Mouse (Mus musculus) 416B (cell line): ENCODE results near the gene Nkap.
A peak's percentile ranks its signal among the peaks of the same experiment; 100 is the strongest.
"Not testable (repeated sequence)": the region's sequence is repeated elsewhere in the genome, so short reads cannot be mapped to it uniquely, and the experiment has no call there.

Experiments used
- DNase-seq: peaks from one replicate; pipeline ENCODE4 v3.0.0; 2011; ENCODE audit warnings: low read depth

Gene Nkap

DNA sequence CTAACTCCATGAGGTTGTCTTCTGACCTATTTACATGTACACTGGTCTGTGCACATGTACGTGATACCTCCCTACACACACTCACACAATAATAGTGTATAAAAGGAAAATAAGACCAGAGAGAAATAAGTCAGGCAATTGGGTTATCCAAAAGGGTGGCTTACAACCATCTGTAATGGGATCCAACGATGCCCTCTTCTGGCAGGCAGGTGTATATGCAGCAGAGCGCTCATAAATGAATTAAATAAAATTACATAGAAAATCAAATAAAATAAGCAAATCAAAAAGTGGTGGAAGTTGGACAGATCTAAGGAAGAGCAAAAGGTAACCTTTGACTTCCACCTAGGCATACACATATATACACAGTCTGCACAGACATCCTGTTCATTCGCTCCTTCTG is 31.2 kb downstream of the Nkap start:
- peak; percentile 44 for DNase-seq

DNA sequence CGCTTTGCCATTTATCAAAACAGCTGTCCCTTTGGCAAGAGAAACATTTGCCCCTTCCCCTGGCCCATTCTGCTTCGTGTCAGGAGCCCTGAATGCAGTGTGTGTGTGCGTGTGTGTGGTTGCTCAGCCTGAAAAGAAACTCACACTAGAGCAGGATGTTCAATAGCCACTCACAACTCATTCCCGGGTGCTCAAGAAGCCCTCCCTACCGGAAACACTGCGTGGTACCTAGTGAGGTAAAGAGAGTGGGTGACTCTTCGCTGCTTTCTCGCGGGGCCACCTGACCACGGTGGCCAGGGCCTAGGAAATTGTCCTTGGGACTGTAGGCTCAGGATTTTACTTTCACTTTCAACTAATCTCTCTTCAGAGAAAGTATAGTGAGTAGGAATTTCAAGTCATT is 34.6 kb downstream of the Nkap start:
- DNase-seq: peak; percentile 31

DNA sequence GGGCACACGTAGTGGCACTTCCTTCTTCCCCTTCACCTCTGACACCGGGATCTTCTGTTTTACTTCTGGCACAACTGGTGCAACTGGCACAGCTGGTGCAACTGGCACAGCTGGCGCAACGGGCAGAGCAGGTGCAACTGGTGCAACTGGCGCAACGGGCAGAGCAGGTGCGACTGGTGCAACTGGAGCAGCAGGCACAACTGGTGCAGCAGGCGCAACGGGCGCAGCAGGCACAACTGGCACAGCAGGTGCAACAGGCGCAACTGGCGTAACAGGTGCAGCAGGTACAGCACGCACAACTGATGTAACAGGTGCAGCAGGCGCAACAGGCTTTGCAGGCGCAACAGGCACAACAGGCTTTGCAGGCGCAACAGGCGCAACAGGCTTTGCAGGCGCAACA is 36.5 kb downstream of the Nkap start:
- no peak for DNase-seq

DNA sequence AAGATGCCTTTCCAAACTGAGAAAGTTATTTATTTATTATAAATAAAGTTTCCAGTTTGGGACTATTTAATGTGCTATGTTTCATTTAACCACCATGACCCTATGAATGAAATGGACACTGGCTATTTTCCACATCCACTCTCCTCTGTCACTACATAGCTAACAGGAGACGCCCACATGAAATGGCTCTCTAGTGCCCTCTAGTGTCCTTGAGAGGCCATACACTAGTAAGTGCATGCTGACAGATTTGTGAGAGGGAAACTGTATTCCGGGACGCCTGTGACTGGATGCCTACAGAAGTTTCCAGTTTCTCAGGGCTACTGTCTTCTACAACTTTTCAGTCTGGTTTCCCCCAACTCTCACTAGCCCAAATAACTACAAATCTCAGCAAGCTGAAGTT is 40.5 kb downstream of the Nkap start:
- peak; percentile 76 for DNase-seq

DNA sequence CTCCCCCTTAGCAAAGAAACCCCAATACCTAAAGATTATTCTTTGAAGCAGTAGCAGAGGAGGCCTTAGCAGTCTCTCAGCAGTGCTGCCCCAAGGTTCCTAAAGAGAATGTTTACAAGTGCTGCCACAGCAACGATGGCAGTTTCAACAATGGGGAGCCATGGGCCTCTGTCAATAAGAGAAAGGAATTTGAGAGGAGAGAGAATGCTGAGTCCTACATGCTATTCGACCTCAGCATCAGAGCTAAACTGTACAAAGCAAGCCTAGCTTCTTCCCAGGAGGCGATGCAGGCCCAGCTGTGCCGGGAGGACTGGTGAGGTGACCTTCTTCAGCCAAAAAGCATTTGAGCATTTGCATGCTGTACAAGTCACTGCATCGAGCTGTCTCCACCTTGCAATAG is 42.1 kb downstream of the Nkap start, which contains the start of gene Akap14:
Akap14 (minus strand) TSS at position 101 of the 400 bp plus-strand sequence.
- no peak for DNase-seq

DNA sequence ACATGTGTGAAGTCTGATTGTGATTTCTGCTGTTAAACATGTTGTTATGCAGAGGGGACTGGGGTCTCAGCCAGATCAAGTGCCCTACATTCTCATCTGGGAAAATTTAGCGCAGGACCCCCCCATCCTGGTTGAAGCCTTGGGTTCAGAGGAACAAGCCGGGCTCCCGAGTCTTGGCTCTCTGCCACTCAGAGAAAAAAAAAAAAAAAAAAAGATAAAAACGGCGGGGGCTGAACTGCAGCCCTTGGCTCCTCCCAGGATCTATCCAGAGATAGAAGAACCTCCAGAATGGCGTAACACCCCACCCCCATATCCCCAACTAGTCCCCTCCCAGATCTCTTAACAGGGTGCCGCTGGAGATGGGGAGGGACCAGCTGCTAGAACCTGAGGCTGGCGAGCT is 57.8 kb downstream of the Nkap start:
- not testable (repeated sequence) for DNase-seq

DNA sequence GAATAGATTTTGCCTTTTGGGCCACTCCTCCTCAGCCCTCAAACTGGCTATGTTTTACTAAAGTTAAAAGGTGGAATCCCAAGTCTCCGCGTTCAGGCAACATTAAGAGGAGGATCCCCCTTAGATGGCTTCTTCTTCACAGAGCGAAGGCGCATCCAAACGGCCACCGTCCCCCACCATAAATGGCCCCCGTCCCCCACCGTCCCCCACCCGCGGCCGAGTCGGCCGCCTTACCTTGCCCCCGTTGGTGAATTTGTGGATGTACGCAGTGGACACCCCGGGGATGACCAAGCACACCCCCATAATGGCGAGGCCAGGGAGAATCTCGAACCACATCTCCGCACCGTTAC is 64.1 kb downstream of the Nkap start:
- DNase-seq: no peak

DNA sequence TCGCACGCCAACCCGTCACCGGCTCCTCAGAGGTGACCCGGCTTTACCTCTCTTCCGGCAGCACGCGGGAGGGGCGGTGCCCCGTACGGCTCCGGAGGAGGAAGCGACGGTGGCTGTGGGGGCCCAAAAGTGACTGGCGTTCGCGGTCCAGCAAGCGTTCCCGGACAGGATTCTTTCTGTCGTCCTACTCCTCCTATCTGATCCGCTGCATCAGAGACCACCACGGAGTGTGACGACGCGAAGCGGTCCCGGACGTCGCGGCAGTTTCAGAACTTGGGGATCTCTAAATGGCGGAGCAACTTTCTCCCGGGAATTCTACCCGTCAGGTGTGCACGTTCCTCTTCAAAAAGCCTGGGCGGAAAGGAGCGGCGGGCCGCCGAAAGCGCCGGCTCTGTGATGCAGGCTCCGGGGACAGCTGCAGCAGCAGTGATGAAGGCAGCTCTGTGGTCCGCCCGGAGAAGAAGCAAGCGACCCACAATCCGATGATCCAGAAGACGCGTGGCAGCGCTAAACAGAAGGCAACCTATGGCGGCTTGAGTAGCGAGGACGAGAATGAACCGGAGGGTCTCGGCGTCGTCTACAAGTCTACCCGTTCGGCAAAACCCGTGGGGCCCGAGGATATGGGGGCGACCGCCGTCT is 64.6 kb downstream of the Nkap start, which contains the start of the genes Ndufa1 and Rnf113a1:
Ndufa1 (minus strand) TSS at position 59 of the 639 bp plus-strand sequence.
Rnf113a1 (plus strand) TSS at position 141 of the 639 bp plus-strand sequence.
- peak; percentile 77 for DNase-seq

DNA sequence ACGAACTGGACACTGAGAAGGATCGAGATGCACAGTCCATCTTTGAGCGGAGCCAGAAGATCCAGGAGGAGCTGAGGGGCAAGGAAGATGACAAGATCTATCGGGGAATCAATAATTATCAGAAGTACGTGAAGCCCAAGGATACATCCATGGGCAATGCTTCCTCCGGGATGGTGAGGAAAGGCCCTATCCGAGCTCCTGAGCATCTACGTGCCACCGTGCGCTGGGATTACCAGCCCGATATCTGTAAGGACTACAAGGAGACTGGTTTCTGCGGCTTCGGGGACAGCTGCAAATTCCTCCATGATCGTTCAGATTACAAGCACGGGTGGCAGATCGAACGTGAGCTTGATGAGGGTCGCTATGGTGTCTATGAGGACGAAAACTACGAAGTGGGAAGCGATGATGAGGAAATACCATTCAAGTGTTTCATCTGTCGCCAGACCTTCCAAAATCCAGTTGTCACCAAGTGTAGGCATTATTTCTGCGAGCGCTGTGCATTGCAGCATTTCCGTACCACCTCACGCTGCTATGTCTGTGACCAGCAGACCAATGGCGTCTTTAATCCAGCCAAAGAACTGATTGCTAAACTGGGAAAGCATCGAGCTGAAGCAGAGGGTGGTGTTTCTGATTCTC is 65.3 kb downstream of the Nkap start:
- DNase-seq: no peak

DNA sequence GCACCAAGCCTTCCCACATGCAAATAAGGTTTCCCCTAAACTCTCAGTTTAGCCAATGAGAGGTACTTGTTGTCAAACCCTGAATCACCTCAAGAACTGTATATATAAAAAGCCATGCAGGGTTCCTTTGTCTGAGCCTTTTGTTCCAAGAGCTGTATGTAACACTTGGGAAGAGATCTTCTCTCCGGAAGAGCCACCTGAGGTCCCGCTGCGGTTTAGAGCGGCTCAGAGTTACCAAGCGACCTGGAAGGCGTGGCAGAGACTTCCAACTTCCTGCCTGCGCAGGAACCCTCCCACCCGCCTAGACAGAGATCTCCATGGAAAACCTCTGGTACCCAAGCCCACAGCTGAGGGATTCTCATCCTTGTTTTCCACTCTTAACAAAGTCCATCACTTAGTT is 72.1 kb downstream of the Nkap start:
- no peak for DNase-seq
